Mouse (Mus musculus): ENCODE data around the gene Rad9b. TPM values are rescaled to one million over a fixed set of nuclear protein-coding genes. Genes with fewer than 3 reads are reported as not detected.
A peak's percentile ranks its signal among the peaks of the same experiment; 100 is the strongest.

Rad9b gene
- total RNA-seq, 2 experiments from 2014 or later = 6.1 to 6.8 TPM

- no peak for DNase-seq
- intact Hi-C loops (cut with DNase I) = no loop called here
Observed at GRCm38 (mm10) chr5:122285767-122286150, 68.3 kb downstream of the Rad9b start.

- peak; percentile 50 for DNase-seq
- intact Hi-C loops (cut with DNase I) = no loop called here
Observed at GRCm38 (mm10) chr5:122285029-122285766, 68.8 kb downstream of the Rad9b start.

GRCm38 (mm10) chr5:122284183-122285028 is 69.6 kb downstream of the Rad9b start, which contains the start of gene Pptc7:
Gene Pptc7, plus strand, starts transcription at chr5:122284365.
- intact Hi-C loops (cut with DNase I) = no loop called here
- DNase-seq = peak; percentile 96

GRCm38 (mm10) chr5:122283828-122284182 is 70.2 kb downstream of the Rad9b start:
- intact Hi-C loops (cut with DNase I) = no loop called here
- no peak for DNase-seq

- intact Hi-C loops (cut with DNase I) = no loop called here
- no peak for DNase-seq
Observed at GRCm38 (mm10) chr5:122280827-122281462, 73.1 kb downstream of the Rad9b start.

- intact Hi-C loops (cut with DNase I) = no loop called here
- no peak for DNase-seq
Observed at GRCm38 (mm10) chr5:122280422-122280826, 73.6 kb downstream of the Rad9b start.

- DNase-seq = no peak
- intact Hi-C loops (cut with DNase I) = no loop called here
Observed at GRCm38 (mm10) chr5:122279799-122280421, 74.1 kb downstream of the Rad9b start.

- intact Hi-C loops (cut with DNase I) = no loop called here
- DNase-seq = peak; percentile 27
Observed at GRCm38 (mm10) chr5:122278946-122279345, 75.1 kb downstream of the Rad9b start.

- DNase-seq = no peak
- intact Hi-C loops (cut with DNase I) = no loop called here
Observed at GRCm38 (mm10) chr5:122274785-122275184, 79.2 kb downstream of the Rad9b start.

Other genes starting within 250 kb of the Rad9b start
- gene Ccdc63, start 213.4 kb downstream of the Rad9b start, total RNA-seq (2021) = 1 to 10 TPM in 1 of 2 experiments, not detected in 1; 1.2 TPM
- gene Ppp1cc, start 196.0 kb downstream of the Rad9b start, total RNA-seq (2021) = 100 to 1,000 TPM; 212 to 227 TPM
- gene Hvcn1, start 147.4 kb downstream of the Rad9b start, total RNA-seq (2021) = 1 to 10 TPM in 1 of 2 experiments, under 1 TPM in 1; 0.84 to 1.2 TPM
- gene Tctn1, start 89.8 kb downstream of the Rad9b start, total RNA-seq (2021) = 10 to 100 TPM; 16.4 to 17.8 TPM
- 10 to 100 TPM; 17.1 to 18.5 TPM for gene Pptc7, start 69.9 kb downstream of the Rad9b start, total RNA-seq (2021)
- gene Vps29, start 136 bp upstream of the Rad9b start, total RNA-seq (2021) = 100 to 1,000 TPM; 202 to 208 TPM
- gene Gpn3, start 17.6 kb upstream of the Rad9b start, total RNA-seq (2021) = 10 to 100 TPM; 19.9 to 20.6 TPM
- 10 to 100 TPM; 62.7 to 65.4 TPM for gene Fam216a, start 18.1 kb upstream of the Rad9b start, total RNA-seq (2021)
- gene Arpc3, start 37.6 kb upstream of the Rad9b start, total RNA-seq (2021) = 100 to 1,000 TPM; 258 to 271 TPM
- gene Anapc7, start 67.5 kb upstream of the Rad9b start, total RNA-seq (2021) = 10 to 100 TPM; 41.7 to 45.4 TPM
- gene Atp2a2, start 148.0 kb upstream of the Rad9b start, total RNA-seq (2021) = 100 to 1,000 TPM; 385 to 392 TPM

Data from left cerebral cortex, postnatal 4 days (tissue).